In the genomic region with DNA sequence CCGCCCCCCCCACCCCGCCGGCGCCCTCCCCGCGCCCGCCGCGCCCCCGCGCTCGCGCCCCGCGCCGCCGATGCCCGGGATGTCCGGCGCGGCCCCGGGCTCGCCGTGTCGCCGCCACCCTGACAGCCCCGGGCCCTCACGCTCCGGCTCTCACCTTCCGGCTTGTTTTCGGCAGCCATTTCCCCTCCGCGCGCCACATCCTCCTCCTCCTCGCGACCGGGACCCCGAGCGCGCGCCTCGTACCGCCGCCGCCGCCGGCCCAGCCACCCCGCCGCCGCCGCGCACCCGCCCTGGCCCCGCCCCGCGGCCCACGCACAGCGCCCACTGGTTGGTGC, we compare ENCODE assay signal across 8 mouse cellular contexts. TPM values are rescaled to one million over a fixed set of nuclear protein-coding genes. Genes with fewer than 3 reads are reported as not detected.
A peak's percentile ranks its signal among the peaks of the same experiment; 100 is the strongest.
DNase-seq lines count a peak whose midpoint lies in the region; ATAC-seq and TF ChIP-seq lines count a peak whose summit lies in the region.

No protein-coding gene starts in this region.

- peaks cover 19% of the 10 kb centered on the region for H3K36me3 ChIP-seq in erythroblast, embryonic 14.5 days (ENCODE audit: control insufficient read depth)
- H3K36me3 ChIP-seq in testis, adult 2 months (ENCODE audit: control insufficient read depth, insufficient read depth, low read length) = no peaks in the 10 kb centered on the region
- H3K36me3 ChIP-seq in intestine, embryonic 16.5 days (ENCODE audit: control insufficient read depth, insufficient read depth, low read length) = no peaks in the 10 kb centered on the region

- 0% methylated on average over 26 of the region's 58 CpGs for WGBS in intestine, embryonic 16.5 days
- WGBS in olfactory bulb, adult 2 months = 0% methylated on average over 42 of the region's 58 CpGs

- H3K9me3 ChIP-seq in erythroblast, embryonic 14.5 days (ENCODE audit: control insufficient read depth, low read length) = peaks cover 7% of the 10 kb centered on the region
- no peaks in the 10 kb centered on the region for H3K9me3 ChIP-seq in intestine, embryonic 16.5 days (ENCODE audit: control insufficient read depth, low read length)

- peak overlapping the region; percentile 76 for H3K27ac ChIP-seq in testis, adult 2 months (ENCODE audit: control insufficient read depth, insufficient read depth, low read depth, low read length)
- peak overlapping the region; percentile 48 for H3K27ac ChIP-seq in intestine, embryonic 16.5 days (ENCODE audit: low read length)
- H3K27ac ChIP-seq in olfactory bulb, adult 2 months (ENCODE audit: insufficient read depth, low read depth, low read length) = no peak overlapping the region

- peak overlapping the region; percentile 95 for H3K4me2 ChIP-seq in intestine, embryonic 16.5 days (ENCODE audit: low read depth, low read length)

- no peak for TF ChIP-seq POLR2A in testis, adult 2 months (IDR thresholded peaks at IDR 0.05; ENCODE audit: control insufficient read depth, low read depth, low read length)
- peak; percentile 48 for TF ChIP-seq POLR2A in olfactory bulb, adult 2 months (IDR thresholded peaks at IDR 0.05; ENCODE audit: insufficient read depth, low read depth, low read length)

- peaks cover 7% of the 10 kb centered on the region for H3K27me3 ChIP-seq in erythroblast, embryonic 14.5 days (ENCODE audit: control insufficient read depth)
- no peaks in the 10 kb centered on the region for H3K27me3 ChIP-seq in testis, adult 2 months (ENCODE audit: control insufficient read depth, insufficient read depth, low read length)
- no peaks in the 10 kb centered on the region for H3K27me3 ChIP-seq in intestine, embryonic 16.5 days (replicated peaks; ENCODE audit: control insufficient read depth, insufficient read depth, low read length)

- ATAC-seq in erythroblast, adult 5-6 weeks (replicated peaks; ENCODE audit: low FRiP score, poor library complexity, severe bottlenecking) = no peak
- ATAC-seq in intestine, embryonic 16.5 days = no peak
- no peak for ATAC-seq in inflammation-experienced regulatory T-cells, adult 6 months

- DNase-seq in testis, postnatal 10 days (ENCODE audit: low spot score) = no peak
- no peak for DNase-seq in testis, postnatal 14 days (ENCODE audit: low spot score)

- H3K4me1 ChIP-seq in erythroblast, embryonic 14.5 days (ENCODE audit: control insufficient read depth) = peaks cover 55% of the 10 kb centered on the region
- H3K4me1 ChIP-seq in testis, adult 2 months (ENCODE audit: control insufficient read depth, insufficient read depth, low read length) = peaks cover 6% of the 10 kb centered on the region
- H3K4me1 ChIP-seq in intestine, embryonic 16.5 days (ENCODE audit: control insufficient read depth, insufficient read depth, low read length) = peaks cover 11% of the 10 kb centered on the region
- peaks cover 12% of the 10 kb centered on the region for H3K4me1 ChIP-seq in olfactory bulb, adult 2 months (ENCODE audit: control insufficient read depth, insufficient read depth, low read length)

- H3K9ac ChIP-seq in intestine, embryonic 16.5 days (ENCODE audit: low read depth, low read length) = peak overlapping the region; percentile 82

- H3K4me3 ChIP-seq in erythroblast, embryonic 14.5 days (replicated peaks) = peak overlapping the region; percentile 86
- H3K4me3 ChIP-seq in testis, adult 2 months (ENCODE audit: control insufficient read depth, low read depth, low read length) = peak overlapping the region; percentile 95
- peak overlapping the region; percentile 75 for H3K4me3 ChIP-seq in intestine, embryonic 16.5 days (ENCODE audit: low read length)
- H3K4me3 ChIP-seq in olfactory bulb, adult 2 months (ENCODE audit: insufficient read depth, low read depth, low read length) = peak overlapping the region; percentile 97

- no peak for TF ChIP-seq CTCF in testis, adult 2 months (IDR thresholded peaks at IDR 0.05; ENCODE audit: control insufficient read depth, insufficient read depth, insufficient replicate concordance, low read depth, low read length)
- TF ChIP-seq CTCF in olfactory bulb, adult 2 months (IDR thresholded peaks at IDR 0.05; ENCODE audit: insufficient read depth, low read depth, low read length) = no peak

RNA-seq across cellular contexts. Expression of gene Camta1, which starts 0.2 kb away (rescaled TPM):
- polyA plus RNA-seq in erythroblast, embryonic 14.5 days (2012) = 1.3 and 1.8 TPM in 2 replicates
- total RNA-seq in erythroblast, adult 5-6 weeks (2015; ENCODE audit: low replicate concordance) = 11.7 and 27.8 TPM in 2 replicates
- 4.9 and 25.7 TPM in 2 replicates for total RNA-seq in erythroblast, adult 5-6 weeks (2017; ENCODE audit: low replicate concordance)
- polyA plus RNA-seq in testis, adult 2 months (2012; rRNA removed) = 13.5 and 15.4 TPM in 2 replicates
- polyA plus RNA-seq in intestine, embryonic 16.5 days (2015; fragmentation: Nextera tagmentation; extraction: Ambion mirVana) = 51.4 and 69.1 TPM in 2 replicates
- polyA plus RNA-seq in olfactory bulb, adult 2 months (2012; ENCODE audit: insufficient read depth, insufficient read length, low replicate concordance, missing spikeins) = 363 TPM in 1 of 2 replicates, not detected in the other
- polyA plus RNA-seq in inflammation-experienced regulatory T-cells, adult 6 months (2017; shearing (Covaris generic)) = 10 to 100 TPM; 39.6 to 58.9 (median 48.7) TPM
